ENCODE assay signal across 8 mouse cellular contexts in the genomic region with DNA sequence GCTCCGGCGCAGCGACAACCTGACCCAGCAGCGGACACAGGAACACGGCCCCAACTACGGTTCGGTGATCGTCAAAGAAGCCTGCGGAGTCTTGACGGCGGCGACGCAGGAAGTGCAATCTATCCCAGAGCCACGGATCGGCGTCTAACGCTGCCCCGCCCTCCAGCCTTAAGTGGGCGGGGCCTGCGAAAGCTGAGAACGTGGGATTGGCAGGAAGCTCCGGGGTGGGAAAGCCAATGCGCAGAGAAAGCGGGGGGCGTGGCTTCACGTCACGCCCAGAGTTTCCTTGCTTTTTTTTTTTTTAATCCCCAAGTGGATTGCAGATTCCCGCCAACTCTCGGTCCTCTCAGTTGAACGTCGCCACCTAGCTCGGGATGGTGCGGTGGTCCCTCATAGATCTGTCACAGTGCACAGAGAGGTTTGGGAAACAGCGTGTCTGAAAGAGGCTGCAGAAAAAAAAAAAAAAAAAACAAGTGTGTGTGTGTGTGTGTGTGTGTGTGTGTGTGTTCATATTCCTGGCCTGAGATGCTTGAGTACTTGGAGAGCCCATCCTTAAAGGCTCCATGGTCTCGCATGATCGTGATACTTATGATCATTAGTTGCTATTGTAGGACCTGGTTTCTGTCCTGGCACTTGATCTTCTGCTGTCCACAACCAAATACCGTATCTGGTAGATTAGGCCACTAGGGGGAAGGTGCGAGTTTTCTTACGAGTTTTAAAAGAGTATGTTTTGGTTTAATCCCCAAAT. TPM values are rescaled to one million over a fixed set of nuclear protein-coding genes. Genes with fewer than 3 reads are reported as not detected.
DNase-seq lines count a peak whose midpoint lies in the region; ATAC-seq and TF ChIP-seq lines count a peak whose summit lies in the region.

A gene (minus strand): TSS at position 114 of the 748 bp plus-strand sequence.

- peak; percentile 92 for TF ChIP-seq POLR2A in bone marrow, adult 2 months (IDR thresholded peaks at IDR 0.05; ENCODE audit: borderline replicate concordance, control insufficient read depth, low read depth, low read length)
- TF ChIP-seq POLR2A in limb, embryonic 14.5 days (IDR thresholded peaks at IDR 0.05; ENCODE audit: borderline replicate concordance, extremely low read depth, insufficient read depth, insufficient read length): no peak

- peak; percentile 99 for DNase-seq in 416B (ENCODE audit: low read depth)
- DNase-seq in heart, adult 8-10 months (ENCODE audit: low spot score): peak; percentile 95
- peak; percentile 98 for DNase-seq in kidney, adult 9 months
- peak; percentile 99 for DNase-seq in limb, embryonic 14.5 days (ENCODE audit: low spot score)
- peak; percentile 99 for DNase-seq in midbrain, postnatal 0 days (ENCODE audit: low spot score)
- peak; percentile 94 for DNase-seq in spleen, postnatal 14 days (ENCODE audit: low spot score in 2 of 2)

- H3K36me3 ChIP-seq in embryonic facial prominence, embryonic 15.5 days: peaks cover 19% of the 10 kb centered on the region
- peaks cover 28% of the 10 kb centered on the region for H3K36me3 ChIP-seq in limb, embryonic 14.5 days (ENCODE audit: control insufficient read depth, insufficient read depth, low read length)
- H3K36me3 ChIP-seq in midbrain, postnatal 0 days (ENCODE audit: insufficient read depth, low read length): peaks cover 9% of the 10 kb centered on the region; the same call in 1 of the 2 replicates

- no peaks in the 10 kb centered on the region for H3K4me1 ChIP-seq in bone marrow, adult 2 months (ENCODE audit: control insufficient read depth, insufficient read depth, low read length)
- H3K4me1 ChIP-seq in embryonic facial prominence, embryonic 15.5 days: peaks cover 9% of the 10 kb centered on the region
- H3K4me1 ChIP-seq in limb, embryonic 14.5 days (ENCODE audit: control insufficient read depth, insufficient read depth, low read length): 0 out of 2 replicates have a peak, but pooled peaks cover 9% of the 10 kb centered on the region
- H3K4me1 ChIP-seq in midbrain, postnatal 0 days (ENCODE audit: insufficient read depth, low read length): no peaks in the 10 kb centered on the region; the same call in 1 of the 2 replicates

- H3K9me3 ChIP-seq in embryonic facial prominence, embryonic 15.5 days (replicated peaks): no peaks in the 10 kb centered on the region
- no peaks in the 10 kb centered on the region for H3K9me3 ChIP-seq in limb, embryonic 14.5 days (ENCODE audit: control insufficient read depth, low read length)
- H3K9me3 ChIP-seq in midbrain, postnatal 0 days (ENCODE audit: low read length): no peaks in the 10 kb centered on the region

- 0 out of 2 replicates have a peak, but pooled peaks have one; percentile 3 for TF ChIP-seq CTCF in bone marrow, adult 2 months (IDR thresholded peaks at IDR 0.05; ENCODE audit: control insufficient read depth, insufficient read depth, low read length)
- TF ChIP-seq CTCF in midbrain, postnatal 0 days (IDR thresholded peaks at IDR 0.05): peak; percentile 72

- peak within 1 kb of the TSS; percentile 82 for H3K9ac ChIP-seq in embryonic facial prominence, embryonic 15.5 days
- H3K9ac ChIP-seq in limb, embryonic 14.5 days (ENCODE audit: low read depth, low read length, severe bottlenecking): peak within 1 kb of the TSS; percentile 75
- peak within 1 kb of the TSS; percentile 84 for H3K9ac ChIP-seq in midbrain, postnatal 0 days (replicated peaks; ENCODE audit: low read length, poor library complexity, severe bottlenecking)

- ATAC-seq in embryonic facial prominence, embryonic 15.5 days (ENCODE audit: insufficient number of reproducible peaks, low FRiP score, low TSS enrichment, low read depth): peak; percentile 94
- peak; percentile 94 for ATAC-seq in limb, embryonic 14.5 days (ENCODE audit: low FRiP score, low read depth)
- ATAC-seq in midbrain, postnatal 0 days (ENCODE audit: low FRiP score): peak; percentile 94

- H3K27ac ChIP-seq in bone marrow, adult 2 months (ENCODE audit: control insufficient read depth, insufficient read depth, low read depth, low read length, poor library complexity): peak within 1 kb of the TSS; percentile 25
- peak within 1 kb of the TSS; percentile 65 for H3K27ac ChIP-seq in embryonic facial prominence, embryonic 15.5 days (replicated peaks)
- no peak within 1 kb of the TSS; the same call in 1 of the 2 replicates for H3K27ac ChIP-seq in limb, embryonic 14.5 days (replicated peaks; ENCODE audit: low read depth, low read length)
- peak within 1 kb of the TSS; percentile 76 for H3K27ac ChIP-seq in midbrain, postnatal 0 days (ENCODE audit: low read depth, low read length)

- peak within 1 kb of the TSS; percentile 68 for H3K4me2 ChIP-seq in embryonic facial prominence, embryonic 15.5 days (replicated peaks)
- H3K4me2 ChIP-seq in limb, embryonic 14.5 days (replicated peaks; ENCODE audit: low read depth, low read length, severe bottlenecking): peak within 1 kb of the TSS; percentile 85
- peak within 1 kb of the TSS; percentile 75 for H3K4me2 ChIP-seq in midbrain, postnatal 0 days (ENCODE audit: low read depth, low read length, poor library complexity, severe bottlenecking)

- peak within 1 kb of the TSS; percentile 90 for H3K4me3 ChIP-seq in bone marrow, adult 2 months (replicated peaks; ENCODE audit: control insufficient read depth, low read depth, low read length)
- H3K4me3 ChIP-seq in embryonic facial prominence, embryonic 15.5 days (replicated peaks): peak within 1 kb of the TSS; percentile 80
- peak within 1 kb of the TSS; percentile 84 for H3K4me3 ChIP-seq in limb, embryonic 14.5 days (replicated peaks; ENCODE audit: low read length)
- peak within 1 kb of the TSS; percentile 79 for H3K4me3 ChIP-seq in midbrain, postnatal 0 days (ENCODE audit: low read depth, low read length)

- WGBS in bone marrow, adult 2 months: under 1% methylated on average over 39 of the region's 39 CpGs
- WGBS in embryonic facial prominence, embryonic 15.5 days: under 1% methylated on average over 39 of the region's 39 CpGs
- 1% methylated on average over 39 of the region's 39 CpGs for WGBS in limb, embryonic 14.5 days
- 0% methylated on average over 39 of the region's 39 CpGs for WGBS in midbrain, postnatal 0 days

- H3K27me3 ChIP-seq in embryonic facial prominence, embryonic 15.5 days: no peaks in the 10 kb centered on the region
- no peaks in the 10 kb centered on the region for H3K27me3 ChIP-seq in limb, embryonic 14.5 days (ENCODE audit: control insufficient read depth, insufficient read depth, low read length)
- H3K27me3 ChIP-seq in midbrain, postnatal 0 days (ENCODE audit: insufficient read depth, low read length): no peaks in the 10 kb centered on the region

RNA-seq across cellular contexts. Expression of the gene that starts here (rescaled TPM):
- 60.1 and 73.8 TPM in 2 replicates for polyA plus RNA-seq in bone marrow, adult 2 months (2011; ENCODE audit: insufficient read depth, insufficient read length, low replicate concordance, missing spikeins)
- polyA plus RNA-seq in embryonic facial prominence, embryonic 15.5 days (2015; fragmentation: Nextera tagmentation; extraction: Ambion mirVana): 331 and 353 TPM in 2 replicates
- 100 to 1,000 TPM; 129 to 150 (median 143) TPM for total RNA-seq in heart, adult 8-10 months (2022)
- polyA plus RNA-seq in limb, embryonic 14.5 days (2012; rRNA removed): 191 and 235 TPM in 2 replicates
- 343 and 351 TPM in 2 replicates for polyA plus RNA-seq in limb, embryonic 14.5 days (2014; fragmentation: Nextera tagmentation; extraction: Ambion mirVana)
- 158 and 167 TPM in 2 replicates for total RNA-seq in midbrain, postnatal 0 days (2014; rRNA removed)
- polyA plus RNA-seq in midbrain, postnatal 0 days (2015; fragmentation: Nextera tagmentation; extraction: Ambion mirVana): 317 and 329 TPM in 2 replicates
